Mouse (Mus musculus) liver, adult 10 weeks (tissue): ENCODE results near the gene V1ra8. TPM values are rescaled to one million over a fixed set of nuclear protein-coding genes. Genes with fewer than 3 reads are reported as not detected.

Source experiments
- polyA plus RNA-seq: library from polyadenylated mRNA; stranded (reverse); fragments of 350-450 nt; fragmentation: Illumina TruSeq; extraction: RNeasy Lipid Tissue Mini Kit (QIAGEN cat#74804); gene quantifications from one replicate; pipeline ENCODE4 v1.2.3, GENCODE M21; 2014; ENCODE audit warnings: low read depth, low replicate concordance

V1ra8 gene
- not detected for polyA plus RNA-seq

DNA sequence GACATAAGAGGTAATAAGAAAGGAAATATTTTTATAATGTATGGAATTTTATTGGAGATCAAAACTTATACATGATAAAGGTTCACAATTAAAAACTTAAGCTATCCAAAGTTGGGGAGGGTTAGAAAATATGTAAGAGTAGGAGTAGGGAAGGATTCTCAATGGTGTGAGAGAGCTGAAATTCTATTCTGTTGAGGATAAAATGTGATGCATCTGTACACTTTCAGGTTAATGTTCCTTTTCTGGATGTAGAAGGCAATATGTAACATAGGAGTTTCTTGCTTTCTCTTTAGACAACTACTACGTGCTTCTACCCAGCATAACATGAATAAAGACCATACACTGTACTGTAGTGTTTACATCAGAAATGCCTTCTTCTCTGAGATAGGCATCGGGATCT lies at the start of gene V1ra8:
Gene V1ra8 (plus strand): TSS at position 301 of the 400 bp plus-strand sequence.

DNA sequence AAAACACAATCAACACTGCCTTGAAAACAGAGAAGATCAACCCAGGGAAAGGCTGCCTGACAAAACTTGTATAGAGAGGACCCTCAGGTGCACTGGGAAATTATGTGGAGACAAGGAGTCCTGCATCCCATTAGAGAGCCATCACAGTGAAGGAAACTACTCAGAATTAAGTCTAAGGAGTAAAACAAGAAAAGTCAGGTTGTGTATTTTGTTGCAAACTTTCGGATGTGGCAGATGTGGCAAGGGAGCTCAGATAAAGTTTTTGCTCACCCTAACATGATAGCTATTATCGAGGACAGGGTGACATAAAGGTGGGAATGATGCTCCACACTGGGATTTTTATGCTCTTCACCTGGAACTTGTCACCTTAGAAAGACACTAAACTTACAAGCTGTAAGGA lies 28.1 kb upstream of the V1ra8 start, which contains the start of gene Vmn1r52:
Gene Vmn1r52 (plus strand): TSS at position 301 of the 400 bp plus-strand sequence.

DNA sequence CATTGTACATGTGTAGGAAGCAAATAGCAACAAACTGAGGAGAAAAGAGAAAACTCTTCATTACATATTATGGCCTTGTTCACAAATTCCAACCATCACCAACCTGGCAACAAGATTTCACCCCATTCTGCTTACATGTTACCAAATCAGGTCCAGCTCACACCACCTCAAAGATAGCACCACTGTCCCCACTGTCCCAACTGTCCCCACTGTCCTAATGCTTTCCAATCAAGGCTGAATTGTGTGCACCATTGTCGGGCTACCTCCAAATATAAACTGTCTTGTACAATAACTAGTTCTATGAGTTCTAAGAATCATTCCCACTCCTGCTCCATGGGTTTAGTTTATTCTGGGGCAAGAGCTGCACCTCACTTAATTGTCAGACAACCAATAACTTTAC lies 21.7 kb downstream of the V1ra8 start, which contains the start of gene Vmn1r53:
Gene Vmn1r53 (minus strand): TSS at position 101 of the 400 bp plus-strand sequence.

DNA sequence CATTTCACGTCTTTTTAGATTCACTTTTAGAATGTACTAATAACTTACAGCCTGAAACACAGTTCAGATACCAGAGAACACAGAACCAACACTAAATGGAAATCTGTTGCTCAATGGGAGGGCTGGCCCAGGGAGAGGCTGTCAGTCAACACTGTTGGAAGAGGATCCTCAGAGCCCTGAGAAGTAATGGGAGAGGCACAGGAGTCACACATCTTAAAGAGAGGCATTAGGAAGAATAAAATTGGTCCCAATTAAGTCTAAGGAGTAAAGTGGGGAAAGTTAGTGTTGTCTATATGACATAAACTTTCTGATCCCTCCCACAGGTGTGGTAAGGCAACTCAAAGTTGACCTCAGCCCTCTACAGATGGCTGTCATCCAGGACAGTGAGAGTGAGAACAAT lies 43.4 kb downstream of the V1ra8 start, which contains the start of gene Vmn1r54:
Gene Vmn1r54 (plus strand): TSS at position 301 of the 400 bp plus-strand sequence.

Other genes with a start within 250 kb of the V1ra8 start
- not detected for gene Vmn1r46, start 233.5 kb upstream of the V1ra8 start, polyA plus RNA-seq
- not detected for gene Vmn1r47, start 186.6 kb upstream of the V1ra8 start, polyA plus RNA-seq
- not detected for gene Vmn1r48, start 166.0 kb upstream of the V1ra8 start, polyA plus RNA-seq
- not detected for gene Vmn1r49, start 124.3 kb upstream of the V1ra8 start, polyA plus RNA-seq
- gene Vmn1r50, start 101.4 kb upstream of the V1ra8 start, polyA plus RNA-seq = not detected
- not detected for gene Vmn1r51, start 80.2 kb upstream of the V1ra8 start, polyA plus RNA-seq
- gene Vmn1r52, start 28.0 kb upstream of the V1ra8 start, polyA plus RNA-seq = not detected
- gene Vmn1r53, start 21.6 kb downstream of the V1ra8 start, polyA plus RNA-seq = not detected
- gene Vmn1r54, start 43.5 kb downstream of the V1ra8 start, polyA plus RNA-seq = not detected
- not detected for gene BC048671, start 98.4 kb downstream of the V1ra8 start, polyA plus RNA-seq
- 1.4 TPM for gene Chst13, start 122.4 kb downstream of the V1ra8 start, polyA plus RNA-seq
- 113 TPM for gene Uroc1, start 130.5 kb downstream of the V1ra8 start, polyA plus RNA-seq
- 5.2 TPM for gene Zxdc, start 166.7 kb downstream of the V1ra8 start, polyA plus RNA-seq
- not detected for gene Cfap100, start 226.0 kb downstream of the V1ra8 start, polyA plus RNA-seq